Mouse (Mus musculus) 3T3-L1 (cell line): ENCODE results near the gene Vav2.
A peak's percentile ranks its signal among the peaks of the same experiment; 100 is the strongest.

Experiments
- DNase-seq: peaks from one replicate; pipeline ENCODE4 v3.0.0-alpha.2; 2015; ENCODE audit warnings: low read depth, low spot score

The Vav2 gene

DNA sequence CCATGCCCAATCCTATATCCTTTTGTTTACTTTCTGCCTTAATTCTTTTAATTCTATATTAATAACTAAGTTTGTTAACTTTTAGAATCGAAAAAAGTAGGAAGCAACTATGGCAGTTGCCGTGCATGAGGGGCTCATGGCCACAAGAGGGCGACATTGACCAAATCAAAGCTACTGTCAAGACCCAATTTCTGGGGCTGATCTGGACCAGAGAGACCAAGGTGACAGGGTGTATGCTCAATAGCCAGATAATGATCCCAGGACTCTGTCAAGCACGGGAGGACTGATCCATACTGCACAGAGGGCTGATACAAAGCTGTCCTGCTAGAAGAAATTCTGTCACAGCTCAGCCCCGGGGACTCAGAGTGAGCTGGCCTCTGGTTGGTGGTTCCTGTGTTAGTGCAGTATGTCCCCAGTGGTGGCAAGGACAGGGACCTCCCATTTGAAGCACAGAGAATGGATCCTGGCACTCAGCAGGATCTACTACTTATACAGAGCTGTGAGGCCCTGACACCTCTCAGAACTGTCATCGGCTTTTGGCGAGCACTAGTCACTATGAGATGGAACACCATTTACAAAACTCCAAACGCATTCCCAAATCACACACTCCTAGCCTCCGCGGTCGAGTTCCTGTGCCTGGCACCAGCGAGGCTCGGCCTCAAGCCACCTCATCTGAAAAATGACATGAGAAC is 145.8 kb downstream of the Vav2 start:
- DNase-seq = peak; percentile 81

DNA sequence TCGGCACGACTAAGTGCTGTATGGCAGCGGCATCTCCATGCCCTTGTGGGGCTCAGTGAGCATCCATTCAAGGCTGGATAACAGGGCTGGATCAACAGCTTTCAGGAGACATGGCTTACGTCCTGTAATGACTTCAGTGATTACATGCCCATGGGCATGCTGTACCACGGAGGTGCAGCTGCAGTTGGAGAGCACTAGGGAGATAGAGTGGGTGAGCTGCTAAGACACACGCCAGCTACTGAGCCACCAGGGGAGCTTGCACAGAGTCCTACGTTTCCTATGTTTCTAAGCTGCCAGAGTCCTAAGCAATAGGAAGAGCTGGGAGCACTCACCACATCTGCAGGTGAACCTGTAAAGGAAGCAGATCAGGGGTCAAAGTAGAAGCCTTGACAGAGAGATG is 148.0 kb downstream of the Vav2 start:
- no peak for DNase-seq

DNA sequence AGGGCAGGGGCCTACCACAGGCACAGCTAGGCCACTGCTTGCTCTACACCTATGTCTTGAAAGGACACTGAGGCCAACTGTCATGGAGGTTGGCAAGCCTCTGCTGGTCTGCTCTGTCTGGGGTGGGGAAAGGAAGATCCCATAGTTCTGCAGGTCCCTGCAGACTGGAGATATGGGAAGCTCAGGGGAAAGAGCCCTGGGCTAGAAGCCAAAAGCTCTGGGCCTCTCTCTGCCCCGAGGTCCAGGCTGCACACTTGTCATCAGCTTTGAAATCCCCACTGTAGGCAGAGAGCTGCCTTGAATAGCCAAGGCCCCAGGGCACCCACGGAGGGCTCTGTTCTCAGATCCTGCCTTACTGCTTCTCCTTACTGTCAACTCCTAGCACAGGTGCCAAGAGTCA is 158.5 kb downstream of the Vav2 start:
- DNase-seq = no peak

DNA sequence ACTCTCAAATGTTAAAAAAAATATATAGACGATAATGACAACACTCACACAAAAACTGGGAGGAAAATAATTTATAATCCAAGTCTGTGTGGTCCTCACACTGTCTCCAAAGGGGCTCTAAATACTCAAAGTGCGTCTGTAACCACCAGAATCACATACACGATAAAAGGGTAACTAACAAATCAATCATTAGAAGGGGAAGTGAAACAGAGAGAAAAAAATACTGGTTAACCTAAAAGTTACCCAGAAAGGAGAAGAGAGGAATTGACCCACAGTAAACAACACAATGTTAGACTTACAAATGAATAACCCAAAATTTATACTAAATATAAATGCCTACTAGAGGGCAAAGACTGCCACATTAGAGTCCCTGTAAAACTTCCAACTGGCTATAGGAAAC is 161.0 kb downstream of the Vav2 start:
- no peak for DNase-seq

DNA sequence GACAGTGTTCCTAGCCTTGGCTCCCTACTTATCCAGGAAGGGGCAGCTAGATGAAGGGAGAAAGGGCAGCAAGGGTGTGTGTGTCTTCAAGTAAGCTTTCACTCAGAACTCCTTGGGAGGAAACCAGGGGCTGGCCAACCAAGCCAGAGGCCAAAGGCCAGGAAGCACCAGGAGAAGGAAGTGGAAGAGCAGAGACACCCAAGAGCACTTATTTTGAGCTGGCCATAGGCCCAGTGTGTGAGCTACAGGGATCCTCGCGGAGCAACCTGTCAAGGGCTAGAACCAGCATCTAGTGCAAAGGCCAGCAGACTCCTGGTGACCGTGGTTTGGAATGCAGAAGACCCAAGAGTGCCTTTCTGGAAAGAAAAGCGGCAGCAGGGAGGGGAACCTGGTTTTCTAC is 163.8 kb downstream of the Vav2 start:
- DNase-seq = no peak

DNA sequence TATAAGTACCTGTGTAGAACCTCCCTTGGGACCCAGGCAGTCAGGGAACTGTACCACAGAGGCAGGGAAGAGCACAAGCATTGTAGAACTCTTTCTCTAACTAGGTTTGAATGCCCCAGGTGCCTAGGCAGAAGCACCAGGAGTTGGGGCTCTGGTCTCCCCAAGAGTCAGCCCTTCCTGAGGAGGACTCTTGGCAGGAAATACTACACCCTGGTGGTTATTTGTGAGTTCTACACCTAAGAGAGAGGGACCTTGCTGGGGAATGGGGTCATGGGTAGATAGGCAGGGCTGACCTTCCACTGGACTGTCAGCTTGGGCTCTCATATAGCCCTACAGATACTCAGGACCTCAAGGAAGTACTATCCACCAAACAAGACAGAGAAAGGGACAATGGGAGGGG is 175.4 kb downstream of the Vav2 start:
- DNase-seq = no peak

DNA sequence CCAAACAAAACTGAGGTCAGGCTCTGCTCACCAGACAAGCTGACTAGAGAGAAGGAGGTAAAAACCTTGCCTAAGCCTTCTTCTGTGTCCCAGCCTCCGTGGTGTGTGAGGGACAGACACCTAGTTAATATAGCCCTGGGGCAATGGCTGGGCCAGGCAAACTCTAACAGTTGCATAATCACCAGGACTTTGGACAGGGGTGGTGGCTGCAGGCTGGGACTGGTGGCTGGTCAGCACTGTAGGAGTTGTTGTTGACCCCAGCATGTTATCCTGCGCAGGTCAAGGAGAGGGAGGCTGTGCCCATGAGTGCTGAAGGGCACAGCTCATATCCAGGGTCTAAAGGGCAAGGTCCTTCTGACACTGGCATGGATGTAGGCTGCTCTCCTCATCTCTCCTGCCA is 178.6 kb downstream of the Vav2 start, which contains the start of gene Sardh:
Gene Sardh, minus strand, starts transcription at position 127 of the 400 bp plus-strand sequence.
- DNase-seq = no peak

DNA sequence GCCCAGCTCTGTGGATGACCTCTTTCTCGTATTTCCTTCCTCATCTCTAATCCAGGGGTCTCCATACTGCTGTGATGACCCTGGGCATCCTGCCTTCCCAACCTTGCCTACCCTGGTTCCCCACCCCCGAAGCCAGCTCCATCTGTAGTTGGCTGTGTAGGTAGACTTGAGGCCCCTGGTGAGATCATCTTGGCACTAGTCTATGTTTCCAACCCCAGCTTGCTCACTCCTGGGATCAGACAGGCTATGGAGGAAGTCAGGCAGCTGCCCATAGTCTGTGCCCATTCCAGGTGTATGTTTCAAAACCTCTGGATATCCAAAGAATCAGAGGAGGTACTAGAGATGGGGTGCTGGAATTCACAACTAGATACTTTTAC is 179.4 kb downstream of the Vav2 start:
- no peak for DNase-seq

DNA sequence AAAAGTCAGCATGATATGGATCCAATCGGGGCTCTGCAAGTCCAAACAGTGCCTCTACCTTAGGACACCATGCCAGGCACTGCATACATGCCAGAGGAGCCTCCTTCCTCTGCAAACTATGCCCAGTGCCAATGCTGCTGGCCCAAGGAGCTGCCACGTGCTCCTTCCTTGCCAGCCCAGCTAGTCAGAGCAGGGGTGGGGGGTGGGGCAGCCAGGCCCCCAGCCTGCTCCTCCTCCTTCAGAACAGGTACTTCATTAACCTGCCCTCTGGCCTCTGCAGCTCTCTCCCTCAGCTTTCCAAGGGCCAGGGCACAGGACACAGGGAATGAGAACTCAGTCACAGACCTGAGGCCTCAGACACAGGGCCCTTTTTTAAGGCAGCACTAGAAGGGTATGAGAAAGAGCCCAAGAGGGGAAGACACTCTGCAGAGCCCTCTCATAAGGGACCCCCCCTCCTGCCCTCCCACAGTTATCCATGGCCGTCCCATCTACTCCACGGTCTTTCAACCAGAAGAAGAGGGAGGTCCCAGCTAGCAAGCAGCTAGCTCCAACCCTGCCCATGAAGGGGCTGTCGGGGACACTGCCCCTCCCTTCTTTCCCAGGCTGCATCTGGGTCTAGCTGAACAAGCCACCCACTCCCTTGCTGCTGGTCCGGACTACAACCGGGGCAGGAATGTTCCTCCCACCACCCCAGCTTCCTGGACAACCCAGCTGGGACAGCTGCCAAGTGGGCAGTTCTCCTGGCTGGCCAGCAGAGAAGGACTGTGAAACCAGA is 179.9 kb downstream of the Vav2 start:
- peak; percentile 96 for DNase-seq

DNA sequence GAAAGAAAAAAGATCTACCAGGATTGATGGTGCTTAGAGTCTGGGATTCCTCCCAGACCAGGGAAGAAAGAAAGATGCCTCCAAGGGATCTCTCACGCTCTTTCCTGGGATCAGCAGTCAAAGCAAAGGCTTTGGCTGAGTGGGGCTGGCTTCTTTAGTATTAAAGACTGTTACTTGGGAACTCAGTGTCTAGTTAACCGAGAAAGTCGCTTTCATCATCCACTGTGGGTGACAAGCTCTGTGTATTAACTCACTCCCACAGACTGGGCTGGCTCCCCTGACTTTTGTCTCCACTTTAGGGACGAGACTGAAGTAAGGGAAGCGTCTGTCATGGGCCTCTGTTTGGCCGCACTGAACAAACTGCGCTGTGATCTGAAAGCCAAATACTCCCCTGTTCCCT is 180.9 kb downstream of the Vav2 start:
- no peak for DNase-seq

DNA sequence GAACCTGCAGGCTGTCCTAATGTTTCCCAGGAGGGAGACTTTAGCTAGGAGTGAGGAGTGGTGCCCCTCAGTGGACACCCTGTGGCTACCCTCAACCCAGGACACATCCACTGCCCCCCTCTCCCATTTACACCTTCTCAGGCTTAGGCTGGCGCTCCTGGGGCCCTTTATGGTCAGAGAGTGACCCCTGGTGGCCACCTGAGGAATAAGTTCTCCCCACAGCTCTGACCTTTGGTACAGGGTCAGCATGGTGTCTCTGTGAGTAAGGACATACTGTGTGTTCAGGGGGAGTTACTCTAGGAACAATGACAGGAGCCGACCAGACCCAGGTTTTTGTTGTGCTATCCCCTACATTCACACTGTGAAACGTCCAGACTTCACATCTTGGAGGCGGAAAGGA is 189.5 kb downstream of the Vav2 start:
- DNase-seq = peak; percentile 70

DNA sequence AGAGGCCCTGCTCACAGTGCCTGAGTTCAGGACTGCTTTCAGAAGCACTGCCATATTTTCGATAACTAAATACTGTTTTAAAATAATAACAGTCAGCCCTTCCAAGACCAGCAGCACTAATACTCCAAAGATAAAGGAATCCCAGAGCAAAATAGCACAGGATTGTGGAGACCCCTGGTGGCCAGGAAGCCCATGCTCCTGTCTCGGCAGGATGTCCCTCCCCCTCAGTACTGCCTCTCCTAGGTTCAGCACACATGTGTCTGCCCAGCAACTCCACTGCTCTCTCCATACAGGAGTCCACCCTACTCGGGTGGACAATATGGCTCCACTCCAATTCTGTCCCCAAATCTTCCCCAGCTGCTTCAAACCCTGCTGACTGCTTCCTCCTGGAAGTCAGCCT is 191.1 kb downstream of the Vav2 start:
- DNase-seq = peak; percentile 73

DNA sequence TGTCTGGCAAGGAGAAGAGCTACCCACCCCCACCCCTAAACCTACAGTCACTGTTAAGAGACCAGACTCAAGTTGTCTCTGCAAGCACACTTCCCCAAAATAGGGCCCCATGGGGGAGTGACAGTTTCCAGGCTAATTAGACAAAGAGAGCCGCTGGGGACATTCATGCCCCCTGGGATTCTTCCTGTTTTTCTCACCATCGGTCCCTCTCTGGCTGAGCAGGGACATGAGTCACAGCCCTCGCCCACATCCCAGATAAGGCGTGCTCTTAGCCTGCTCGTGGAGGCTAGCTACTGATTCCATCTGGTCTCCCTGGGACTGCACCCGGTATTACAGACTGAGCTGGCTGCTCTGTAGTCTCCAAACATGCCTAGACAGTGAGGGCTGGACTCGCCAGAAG is 194.5 kb downstream of the Vav2 start:
- peak; percentile 69 for DNase-seq

DNA sequence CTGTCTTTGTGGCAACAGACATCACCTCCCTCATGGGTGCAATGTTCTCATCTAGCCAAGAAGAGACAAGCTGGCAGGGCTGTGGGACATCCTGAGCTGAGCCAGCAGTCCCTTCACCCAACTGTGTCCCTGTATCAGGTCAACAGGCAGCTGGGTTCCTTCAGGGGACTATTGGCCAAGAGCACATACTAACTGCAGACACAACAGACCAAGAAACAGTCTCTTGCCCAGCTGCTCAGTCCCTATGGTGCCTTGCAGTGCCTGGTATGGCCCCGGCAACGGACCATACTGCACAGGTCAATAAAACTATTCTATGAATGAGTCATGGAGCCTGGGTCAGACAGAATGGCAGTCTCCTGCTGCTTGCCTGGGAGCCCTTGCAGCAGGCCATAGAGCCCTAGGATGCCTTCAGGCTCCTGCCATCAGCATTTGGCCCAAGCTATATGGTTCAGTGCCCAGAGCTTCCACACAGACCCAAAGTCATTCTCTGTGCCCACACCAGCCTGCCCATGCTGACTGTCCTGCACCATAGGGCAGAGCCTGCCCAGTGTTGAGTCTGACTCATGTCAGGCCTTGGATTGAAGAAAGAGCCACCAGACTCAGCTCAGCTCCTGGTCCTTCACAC is 197.2 kb downstream of the Vav2 start:
- no peak for DNase-seq

DNA sequence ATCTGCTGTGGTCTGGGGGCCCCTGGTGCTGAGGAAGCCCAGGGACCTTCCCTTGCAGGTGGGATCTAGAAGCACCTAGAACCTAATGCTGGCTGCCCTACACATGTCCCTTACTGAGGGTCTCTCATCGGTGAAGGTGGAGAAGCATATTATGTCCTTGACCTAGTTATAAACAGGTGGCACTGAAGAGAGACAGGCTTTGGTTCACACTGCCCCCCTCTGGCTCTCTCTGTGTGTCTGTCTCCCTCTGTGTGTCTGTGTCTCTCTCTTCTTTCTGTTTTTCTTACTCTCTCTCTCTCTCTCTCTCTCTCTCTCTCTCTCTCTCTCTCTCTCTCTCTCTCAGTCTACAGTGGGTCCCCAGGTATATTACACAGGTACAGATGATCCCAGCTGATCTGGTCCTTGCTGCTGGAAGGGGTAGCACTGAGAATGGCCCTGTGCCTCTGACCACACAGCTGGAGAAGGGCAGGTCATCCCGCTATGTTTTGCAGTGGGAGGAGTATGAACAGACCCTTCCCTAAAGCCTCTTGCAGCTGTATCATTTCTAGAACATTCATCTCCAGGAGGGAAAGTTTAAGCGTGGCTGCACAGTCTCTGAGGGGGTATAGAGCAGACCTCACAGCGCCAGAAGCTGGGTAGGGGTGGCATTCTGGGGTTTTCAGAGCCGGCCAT is 197.9 kb downstream of the Vav2 start:
- DNase-seq = no peak

DNA sequence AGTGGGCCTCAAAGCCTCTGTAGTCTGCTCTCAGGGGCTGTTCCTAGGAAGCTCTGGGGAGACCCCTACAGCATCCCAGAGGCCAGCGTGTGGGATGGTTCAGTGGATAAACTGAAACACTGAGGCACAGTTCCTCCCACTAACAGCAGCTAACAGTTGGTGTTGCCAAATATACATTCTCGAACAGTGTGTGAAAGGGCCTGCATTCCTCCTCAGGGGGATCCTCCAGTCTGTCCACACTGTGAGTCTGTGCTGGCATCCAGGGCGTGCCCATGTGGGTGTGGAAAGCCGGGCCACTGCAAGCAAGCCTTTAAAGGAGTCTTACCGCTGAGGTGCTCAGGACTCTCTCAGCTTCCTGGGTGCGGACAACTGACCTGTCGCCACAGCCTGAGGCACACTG is 200.3 kb downstream of the Vav2 start:
- DNase-seq = peak; percentile 25

DNA sequence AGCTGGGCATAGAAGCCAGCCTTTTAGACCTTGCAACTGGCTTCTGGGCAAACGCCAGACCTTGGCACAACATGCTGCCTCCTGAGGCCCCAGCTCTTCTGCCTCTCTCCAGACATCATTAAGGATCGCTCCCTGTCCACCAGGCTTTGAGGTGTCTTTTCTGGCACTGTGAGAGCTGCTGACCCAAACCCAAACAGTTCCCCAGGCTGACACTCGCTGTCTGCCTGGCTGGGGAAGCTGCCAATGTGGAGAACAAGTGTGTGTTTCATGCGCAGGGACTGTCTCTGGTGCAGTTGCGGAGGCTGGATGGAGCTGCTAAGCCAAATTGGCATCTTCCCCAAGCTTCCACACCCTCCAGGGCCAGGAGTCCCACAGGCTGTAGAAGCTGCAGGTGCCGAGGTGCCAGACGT is 203.8 kb downstream of the Vav2 start:
- DNase-seq = no peak

DNA sequence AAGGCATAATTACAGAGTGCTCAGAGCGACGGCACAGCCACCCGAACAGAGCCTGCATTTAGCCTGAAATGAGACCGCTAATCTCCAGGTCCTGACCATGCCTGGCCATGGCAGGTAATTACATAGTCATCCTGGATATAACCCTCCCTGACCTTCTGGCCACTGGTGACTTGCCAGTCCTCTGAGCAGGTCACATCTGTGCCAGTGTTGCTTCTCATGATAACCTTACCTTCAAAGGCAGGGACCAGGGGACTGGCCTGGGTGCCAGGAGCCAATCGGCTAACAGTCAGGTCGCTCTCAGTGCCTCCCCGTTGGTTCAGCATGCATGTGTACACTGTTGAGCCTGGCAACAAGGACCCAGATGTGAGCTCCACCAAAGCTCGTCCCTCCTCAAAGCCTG is 208.3 kb downstream of the Vav2 start:
- DNase-seq = no peak

DNA sequence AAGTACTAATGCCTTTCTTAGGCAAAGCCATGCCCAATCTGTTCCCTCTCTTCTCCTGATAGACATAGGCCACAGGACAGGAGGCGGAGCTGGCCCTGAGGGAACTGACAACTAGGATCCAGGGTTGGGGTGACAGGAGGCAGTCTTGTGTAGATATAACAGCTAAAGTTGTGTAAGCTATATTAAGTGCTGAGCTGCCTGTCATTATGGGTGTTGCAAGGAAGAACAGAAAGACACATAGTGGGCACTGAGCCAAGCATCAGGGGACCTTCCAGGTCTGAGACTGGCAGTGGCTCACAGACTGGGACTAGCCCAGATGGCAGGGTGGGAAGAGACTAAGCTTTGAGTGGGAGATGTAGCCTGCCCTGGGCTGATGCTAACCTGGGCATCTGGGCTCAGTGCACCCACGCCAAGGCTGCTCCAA is 208.7 kb downstream of the Vav2 start:
- no peak for DNase-seq

DNA sequence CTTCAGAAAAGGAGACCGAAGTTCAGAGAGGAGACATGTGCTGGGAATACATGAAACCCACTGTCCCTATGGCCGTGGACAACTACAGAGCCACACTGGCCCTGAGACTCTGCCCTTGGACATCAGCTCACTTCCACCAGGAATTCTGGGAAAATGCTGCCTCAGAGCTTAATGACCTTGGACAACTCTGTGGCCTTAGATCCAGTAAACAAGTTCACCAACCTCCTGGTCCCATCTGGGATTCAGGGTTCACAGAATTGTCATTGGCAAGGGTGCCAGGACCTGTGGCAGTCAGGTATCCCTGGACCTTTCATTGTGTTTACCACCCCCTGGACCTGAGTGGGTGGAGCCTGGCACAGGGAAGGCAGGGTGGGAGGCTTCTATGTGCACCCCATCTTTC is 211.3 kb downstream of the Vav2 start:
- DNase-seq = no peak
